Mouse (Mus musculus): Measurements from ENCODE around the gene Taok3. TPM values are rescaled to one million over a fixed set of nuclear protein-coding genes. Genes with fewer than 3 reads are reported as not detected.

Taok3 gene
- total RNA-seq (2022), result 10 to 100 TPM; 36.8 to 59.1 (median 47.9) TPM

DNA sequence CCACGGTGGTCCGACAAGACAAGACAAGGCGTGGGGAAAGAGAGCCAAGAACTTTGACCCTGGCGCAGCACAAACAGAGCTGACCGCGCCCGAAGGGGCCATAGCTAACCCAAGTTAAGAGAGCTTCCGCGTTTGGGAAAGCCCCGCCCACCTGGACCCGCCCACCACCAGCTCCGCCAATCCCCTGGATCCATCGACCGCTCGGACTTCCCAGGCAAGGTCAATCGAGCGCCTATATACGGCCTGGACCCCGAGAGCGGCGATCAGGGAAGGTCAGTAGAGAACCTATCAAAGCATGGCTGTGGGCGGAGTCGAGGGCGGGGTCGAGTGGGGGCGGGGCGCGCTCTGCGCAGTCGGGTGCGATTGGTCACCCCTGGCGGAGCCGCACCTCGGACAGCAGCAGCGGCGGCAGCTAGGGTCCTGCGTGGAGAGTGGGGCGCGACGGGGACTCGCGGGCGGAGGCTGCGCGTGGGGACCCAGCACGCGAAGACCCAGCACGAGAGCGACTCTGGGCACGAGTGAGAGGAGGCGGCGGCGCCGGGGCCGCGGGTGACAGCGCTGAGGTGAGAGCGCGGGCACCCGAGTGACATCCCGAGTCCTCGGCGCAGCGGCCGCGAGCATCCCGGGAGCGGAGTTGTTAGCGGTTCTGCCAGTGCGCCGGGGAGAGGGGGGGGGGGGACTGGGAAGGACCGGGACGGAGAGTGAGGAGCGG is at the start of gene Taok3:
Taok3 (plus strand) TSS at position 353 of the 712 bp plus-strand sequence.
- DNase-seq, result peak; percentile 99

DNA sequence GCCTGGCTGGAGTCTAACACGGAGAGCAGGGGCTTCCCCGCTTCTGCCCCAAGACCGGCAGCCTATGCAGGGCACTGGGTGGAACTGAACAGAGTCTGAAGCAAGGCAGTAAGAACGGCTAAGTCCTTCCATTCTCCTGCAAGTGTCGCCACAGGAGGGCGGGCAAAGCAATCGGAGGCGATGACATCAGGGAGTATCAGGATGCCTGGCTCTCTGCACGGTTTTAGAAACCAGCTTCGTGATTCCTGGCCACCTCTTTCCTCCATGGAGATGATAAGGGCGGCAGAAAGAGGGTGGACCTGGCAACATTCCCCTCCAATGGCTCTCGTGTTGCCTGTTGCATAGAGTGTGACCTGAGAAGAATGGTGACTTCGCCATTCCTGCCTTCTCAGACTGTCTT is 32.2 kb upstream of the Taok3 start:
- DNase-seq, result no peak

DNA sequence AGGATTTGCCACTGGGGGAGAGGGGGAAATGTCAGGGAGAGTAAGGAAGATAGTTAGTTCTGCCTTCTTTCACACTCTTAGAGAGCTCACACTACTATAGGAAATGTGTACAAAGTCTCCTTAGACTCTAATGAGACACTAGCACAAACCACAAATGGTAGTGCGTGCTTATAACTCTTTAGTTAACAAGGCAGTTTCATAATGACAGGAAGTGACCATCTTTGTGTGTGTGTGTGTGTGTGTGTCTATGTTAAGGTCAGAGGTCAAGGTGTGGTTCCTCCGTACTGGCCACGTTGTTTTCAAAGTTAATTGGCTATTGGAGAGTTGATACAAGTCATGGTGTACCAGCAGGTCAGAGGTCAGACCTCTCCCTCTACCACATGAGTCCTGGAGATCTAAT is 30.8 kb upstream of the Taok3 start:
- DNase-seq, result no peak

DNA sequence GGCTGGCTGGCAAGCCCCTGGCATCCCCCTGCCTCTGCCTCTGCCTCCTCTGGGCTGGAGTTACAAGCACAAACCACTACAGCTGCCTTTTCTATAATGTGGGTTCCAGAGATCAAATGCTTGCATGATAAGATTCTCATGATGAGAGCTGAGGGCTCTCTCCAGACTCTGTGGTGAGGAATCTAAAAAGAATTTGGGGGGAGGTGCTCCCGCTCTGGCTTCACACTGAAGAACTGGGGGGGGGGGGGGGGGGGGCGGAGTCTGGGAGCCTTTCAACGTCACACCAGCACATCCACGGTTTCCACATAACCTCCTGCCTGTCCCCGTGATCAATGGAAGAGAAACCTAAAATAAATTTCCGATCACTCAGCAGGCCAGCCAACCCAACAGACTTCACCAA is 30.1 kb upstream of the Taok3 start:
- DNase-seq, result no peak

DNA sequence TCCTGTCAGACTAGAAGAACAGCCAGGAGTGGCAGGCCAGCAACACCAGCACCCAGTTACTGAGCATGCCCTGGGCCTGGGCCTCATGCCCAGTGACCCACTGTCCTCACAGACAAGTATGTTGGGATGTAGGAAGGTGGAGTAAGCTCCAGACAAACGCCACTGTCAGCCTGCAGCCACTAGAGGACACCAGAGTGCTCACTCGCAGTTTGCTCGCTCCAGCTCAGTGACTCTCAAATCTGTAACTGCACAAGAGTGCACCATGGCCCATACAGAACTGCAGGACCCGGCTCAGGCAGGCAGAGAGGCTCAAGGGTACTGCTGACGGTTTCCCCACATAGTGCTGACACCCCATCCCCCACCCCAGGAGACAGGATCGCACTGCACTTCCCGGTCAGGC is 25.5 kb upstream of the Taok3 start:
- no peak for DNase-seq

DNA sequence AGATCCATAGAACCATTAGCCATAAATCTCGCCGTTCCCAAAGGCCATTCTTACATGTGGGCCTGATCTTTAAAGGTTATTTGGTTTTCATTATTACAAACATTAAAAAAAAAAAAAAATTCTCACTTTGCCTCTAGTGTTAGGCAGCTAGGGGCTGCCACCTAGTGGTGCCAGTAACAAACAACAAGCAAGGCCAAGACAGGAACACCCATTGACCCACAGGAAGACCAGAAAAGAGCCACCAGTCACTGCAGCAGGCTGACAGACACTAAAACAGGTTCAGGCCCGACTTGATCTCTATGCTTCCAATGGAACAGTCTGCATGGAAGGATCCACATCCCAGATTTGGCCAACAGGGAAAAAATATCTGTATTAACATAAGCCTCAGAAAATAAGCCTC is 23.2 kb upstream of the Taok3 start:
- DNase-seq, result no peak

DNA sequence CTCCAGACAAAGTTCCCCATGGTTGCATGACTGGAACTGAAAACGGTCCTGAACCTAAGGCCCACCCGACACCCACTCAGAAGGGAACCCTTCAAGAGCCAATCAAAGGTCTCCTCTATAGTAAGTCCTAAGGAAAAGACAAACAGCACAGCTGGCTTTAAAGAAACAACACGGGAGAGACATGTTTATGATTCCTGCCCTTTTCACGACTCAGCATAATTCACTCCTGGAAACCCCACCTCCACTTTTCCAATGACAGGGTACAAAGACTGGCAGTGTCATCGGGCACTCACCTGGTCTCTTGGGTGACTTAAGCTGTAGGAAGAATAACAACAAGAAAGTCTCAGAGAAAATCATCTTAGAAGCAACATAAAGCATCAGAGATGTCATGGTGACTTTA is 20.9 kb upstream of the Taok3 start:
- no peak for DNase-seq

DNA sequence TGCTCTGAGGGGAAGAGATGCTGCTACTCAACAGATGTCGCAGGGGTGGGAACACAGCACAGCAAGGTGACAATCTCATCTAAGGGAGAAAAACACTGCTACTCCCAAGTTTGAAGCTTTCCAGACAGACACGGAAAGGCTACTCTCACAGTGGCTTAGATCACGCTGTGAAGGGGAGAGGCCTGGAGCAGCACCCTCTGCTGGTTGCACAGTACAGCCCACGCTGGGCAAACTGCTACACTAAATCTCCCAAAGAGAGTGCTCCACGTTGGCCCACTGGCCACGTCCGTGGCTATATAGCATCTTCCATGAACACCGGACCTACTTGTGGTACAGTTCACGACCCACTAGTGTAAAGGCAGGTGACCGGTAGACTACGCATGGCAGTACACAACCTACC is 20.2 kb upstream of the Taok3 start:
- no peak for DNase-seq

DNA sequence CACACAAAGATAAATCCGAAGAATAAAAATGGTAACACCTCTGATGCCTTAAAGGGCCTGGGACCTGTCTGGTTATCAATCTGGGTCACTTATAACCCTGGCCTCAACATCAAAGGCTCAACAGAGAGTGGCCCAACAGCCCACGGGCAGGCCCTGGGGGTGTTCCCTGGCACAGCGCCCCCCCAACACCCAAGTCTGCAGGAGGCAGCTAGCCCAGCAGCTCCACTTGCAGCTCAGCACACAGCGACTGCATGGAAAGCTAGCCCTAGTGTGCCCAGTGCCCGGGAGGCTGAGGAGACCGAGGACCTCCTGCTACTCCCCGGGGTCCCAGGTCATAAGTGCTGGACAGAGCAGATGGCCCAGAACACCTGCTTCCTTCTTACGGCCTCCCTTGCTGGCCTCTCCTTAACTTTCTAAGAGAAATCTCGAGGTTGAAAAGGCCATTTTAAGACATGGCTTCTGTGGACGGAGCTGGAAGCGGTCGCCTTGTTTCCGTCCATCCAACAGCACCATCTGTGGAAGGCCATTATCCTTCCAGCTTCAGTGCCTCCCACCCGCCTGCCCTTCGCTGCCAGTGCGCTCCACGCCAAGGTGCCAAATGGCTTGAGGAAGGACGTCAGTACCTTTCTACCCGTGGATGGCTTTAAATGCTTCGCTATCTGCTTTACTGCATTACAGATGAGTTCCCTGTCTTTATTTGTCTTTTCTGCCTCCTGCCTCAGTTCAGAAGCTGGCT is 16.6 kb upstream of the Taok3 start:
- no peak for DNase-seq

DNA sequence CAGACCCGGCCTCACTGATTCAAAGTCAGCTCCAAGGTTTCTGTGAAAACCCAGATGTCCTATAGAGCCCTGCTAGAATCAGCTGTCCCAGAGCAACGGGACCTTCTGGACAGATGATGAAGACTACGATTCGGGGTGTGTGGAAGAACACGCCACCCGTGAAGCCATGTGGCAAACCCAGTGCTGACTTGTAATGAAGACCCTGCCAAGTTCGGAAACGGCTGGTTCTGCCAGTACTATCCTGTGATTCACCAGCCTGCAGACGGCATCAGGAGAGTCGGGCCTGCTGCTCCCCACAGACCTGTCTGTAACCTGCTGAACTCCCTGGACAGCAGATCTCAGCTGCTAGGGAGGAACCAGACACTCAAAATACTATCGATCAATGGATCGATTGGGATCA is 15.6 kb upstream of the Taok3 start:
- DNase-seq, result no peak

DNA sequence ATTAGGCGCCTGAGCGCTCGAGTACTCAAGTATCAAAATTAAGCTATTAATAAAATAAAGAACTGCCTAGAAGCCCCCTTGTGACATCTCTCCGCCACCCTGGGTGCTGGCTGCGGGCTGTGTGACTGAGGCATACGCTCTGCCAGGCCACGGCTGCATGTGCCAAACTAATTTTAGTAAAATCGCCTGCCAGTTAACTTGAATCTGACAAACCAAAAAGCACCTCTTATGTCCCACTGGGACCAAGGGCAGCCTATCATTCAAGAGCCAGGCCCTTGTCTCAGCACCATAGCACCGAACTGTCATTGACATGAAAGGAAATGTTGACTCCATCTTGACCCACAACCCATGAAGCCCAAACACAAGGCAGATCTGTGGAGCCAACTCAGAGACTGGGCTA is 14.2 kb upstream of the Taok3 start:
- no peak for DNase-seq

DNA sequence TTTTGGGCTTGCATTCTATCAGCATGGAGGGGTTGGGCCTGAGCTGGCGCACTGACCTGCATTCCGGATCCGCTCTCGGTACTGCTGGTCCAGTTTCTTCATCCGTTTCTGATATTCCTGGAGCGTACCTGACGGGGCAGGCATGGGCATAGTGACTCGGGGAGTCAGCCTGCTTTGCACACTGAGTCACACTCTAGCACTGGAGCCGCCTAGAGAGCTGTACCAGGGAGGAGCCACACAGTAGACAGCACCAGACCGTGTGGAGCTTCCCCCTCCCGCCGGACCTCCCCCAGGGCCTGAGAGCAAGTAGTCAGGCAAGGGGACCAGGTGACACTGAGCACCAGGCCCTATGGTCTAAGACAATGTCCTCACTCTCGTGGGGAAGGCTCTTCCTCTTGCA is 11.6 kb upstream of the Taok3 start:
- DNase-seq, result no peak

DNA sequence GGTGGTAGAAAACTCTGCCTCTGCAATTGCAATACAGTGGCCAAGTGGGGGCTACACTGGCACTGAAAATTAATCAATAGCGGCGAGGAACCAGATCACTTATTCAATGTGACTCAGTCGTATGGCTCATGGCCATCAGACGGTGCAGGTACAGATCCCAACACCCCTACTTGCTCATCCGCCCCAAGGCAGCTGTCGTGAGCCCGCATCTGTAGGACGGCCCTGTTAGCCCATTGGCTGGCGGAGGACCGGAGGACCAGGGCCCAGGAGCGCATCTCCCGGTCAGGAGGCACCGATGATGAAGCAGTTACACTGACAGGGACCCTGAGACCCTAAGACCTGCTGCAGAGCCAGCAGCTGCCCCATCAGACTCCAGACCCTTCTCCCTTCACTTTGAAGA is 11.2 kb upstream of the Taok3 start:
- DNase-seq, result no peak

DNA sequence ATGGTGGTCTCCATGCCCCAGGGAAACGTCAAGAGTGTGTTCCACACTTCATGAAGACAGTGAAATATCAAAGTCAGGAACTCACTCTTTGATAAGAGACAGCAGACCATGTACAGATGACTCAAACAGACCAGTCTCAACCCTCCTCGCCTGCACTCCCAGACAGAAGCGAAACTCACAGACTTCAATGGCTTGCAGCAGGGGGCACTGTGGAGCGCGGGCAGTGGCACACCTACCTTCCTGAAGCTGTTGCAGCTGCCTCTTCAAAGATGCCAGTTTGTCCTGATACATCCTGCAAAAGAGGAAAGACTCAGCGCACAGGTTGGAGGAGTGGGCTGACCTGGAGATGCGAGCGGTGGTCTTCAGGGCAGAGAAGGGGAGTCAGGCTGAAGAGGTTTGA is 10.4 kb upstream of the Taok3 start:
- no peak for DNase-seq

DNA sequence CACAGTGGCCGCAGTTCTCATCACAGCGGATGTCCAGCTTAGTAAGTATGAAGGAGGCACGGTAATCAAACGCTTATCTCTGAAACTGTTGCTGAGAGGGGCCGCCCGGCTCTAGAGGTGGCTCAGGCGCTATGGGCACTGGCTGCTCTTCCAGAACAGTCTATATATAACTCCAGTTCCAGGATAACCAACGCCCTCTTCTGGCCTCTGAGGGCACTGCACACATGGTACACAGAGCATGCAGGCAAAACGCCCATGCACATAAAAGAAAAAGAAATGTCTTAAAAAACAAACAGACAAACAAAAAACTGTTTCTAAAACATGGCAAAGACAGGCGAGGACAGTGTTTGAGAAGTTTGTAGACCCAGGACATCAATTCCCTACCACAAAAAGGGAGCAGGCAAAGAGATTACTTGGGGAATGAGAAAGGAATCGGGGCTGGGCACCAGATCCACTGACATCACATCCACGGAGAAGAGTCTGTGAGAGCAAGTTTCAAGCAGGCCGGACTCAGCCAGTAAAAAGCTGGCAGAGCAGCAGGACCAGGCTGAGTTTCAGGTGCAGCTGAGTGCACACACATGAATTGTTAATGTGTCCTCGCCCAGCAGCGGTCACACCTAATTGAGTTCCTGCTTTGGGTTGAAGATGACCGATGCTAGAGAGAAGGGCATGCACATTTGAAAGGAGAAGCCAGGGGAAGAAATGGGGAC is 8.7 kb upstream of the Taok3 start:
- no peak for DNase-seq

DNA sequence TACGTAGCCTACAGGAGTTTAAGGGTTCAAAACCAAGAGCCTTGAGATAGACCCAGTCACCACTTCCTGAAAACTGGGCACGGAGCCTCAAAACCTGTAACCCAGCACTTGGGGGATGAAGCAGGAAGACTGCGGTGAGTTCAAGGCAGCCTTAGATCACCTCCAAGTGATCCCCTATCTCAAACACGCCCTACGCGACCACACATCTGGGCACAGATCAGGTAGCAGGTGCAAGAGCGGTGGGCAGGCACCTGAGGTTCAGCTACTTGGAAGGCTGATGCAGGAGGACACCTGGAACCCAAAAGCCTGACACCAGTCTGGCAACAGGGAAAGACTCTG is 8.2 kb upstream of the Taok3 start:
- DNase-seq, result no peak

DNA sequence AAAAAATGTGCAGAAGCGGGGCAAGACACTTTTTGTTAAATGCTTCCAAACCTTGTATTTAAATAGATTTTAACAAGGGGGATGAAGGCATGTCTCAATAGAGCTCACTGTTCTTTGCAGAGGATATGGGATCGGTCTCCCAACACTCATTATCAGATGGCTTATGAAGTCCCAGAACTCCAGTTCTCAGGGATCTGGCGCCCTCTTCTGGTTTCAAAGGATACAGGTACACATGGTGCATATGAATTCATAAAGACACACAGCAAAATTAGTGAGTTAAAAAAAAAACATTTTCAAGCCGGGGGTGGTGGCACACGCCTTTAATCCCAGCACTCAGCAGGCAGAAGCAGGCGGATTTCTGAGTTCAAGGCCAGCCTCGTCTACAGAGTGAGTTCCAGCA is 6.6 kb upstream of the Taok3 start:
- DNase-seq, result no peak

DNA sequence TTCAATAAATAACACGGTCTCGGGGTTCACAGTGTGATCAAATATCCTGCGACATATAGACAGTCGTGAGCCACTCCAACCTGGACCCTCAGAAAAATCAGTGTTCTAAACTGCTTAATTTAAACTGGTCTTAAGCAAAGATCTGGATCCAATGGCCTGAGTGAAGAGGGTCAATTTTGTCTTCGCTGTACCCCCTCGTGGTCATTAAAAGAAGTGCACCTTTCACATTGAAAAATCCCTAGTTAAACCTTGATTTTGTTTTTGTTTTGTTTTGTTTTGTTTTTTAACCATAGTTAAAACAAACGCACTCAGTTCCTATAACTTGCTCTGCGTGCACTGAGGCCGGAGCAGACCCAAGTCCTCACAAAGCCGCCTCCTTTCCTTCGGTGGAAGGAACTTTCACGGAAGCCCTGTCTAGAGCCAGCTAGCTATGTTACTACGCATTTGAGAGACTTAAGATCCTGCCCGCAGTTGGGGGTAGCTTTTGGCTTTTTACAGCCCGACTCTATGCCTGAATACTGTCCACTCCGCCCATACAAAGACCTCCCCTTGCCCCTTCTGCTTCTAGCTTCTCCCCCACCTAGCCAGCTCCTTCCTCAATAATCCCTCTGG is 5.2 kb upstream of the Taok3 start:
- no peak for DNase-seq

DNA sequence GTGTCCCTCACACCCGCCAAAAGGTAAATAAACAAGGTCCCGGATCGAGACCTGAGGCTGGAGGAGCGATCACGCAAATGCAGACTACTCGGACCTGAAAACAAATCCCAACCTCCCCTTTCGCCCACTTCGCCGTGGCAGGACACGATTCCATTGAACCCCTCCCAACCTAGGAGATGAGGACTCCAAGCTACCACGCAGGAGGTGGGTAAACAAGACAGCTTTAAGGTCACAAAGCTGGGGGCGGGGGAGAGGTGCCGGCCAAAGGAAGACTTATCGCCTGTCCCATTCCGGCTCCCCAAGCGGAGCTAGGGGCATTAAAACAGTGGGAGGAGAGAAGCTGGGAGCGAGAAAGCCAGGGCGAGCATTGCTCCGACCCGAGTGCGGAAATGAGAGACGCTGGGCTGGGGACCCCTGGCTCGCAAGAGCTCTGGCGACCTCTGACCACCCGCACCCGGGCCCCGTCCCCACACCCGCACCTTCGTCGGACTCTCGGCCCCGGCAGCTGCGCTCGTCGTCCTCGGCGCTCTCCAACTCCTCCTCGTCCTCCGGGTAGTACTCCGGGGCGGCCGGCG is 4.6 kb upstream of the Taok3 start:
- peak; percentile 39 for DNase-seq

DNA sequence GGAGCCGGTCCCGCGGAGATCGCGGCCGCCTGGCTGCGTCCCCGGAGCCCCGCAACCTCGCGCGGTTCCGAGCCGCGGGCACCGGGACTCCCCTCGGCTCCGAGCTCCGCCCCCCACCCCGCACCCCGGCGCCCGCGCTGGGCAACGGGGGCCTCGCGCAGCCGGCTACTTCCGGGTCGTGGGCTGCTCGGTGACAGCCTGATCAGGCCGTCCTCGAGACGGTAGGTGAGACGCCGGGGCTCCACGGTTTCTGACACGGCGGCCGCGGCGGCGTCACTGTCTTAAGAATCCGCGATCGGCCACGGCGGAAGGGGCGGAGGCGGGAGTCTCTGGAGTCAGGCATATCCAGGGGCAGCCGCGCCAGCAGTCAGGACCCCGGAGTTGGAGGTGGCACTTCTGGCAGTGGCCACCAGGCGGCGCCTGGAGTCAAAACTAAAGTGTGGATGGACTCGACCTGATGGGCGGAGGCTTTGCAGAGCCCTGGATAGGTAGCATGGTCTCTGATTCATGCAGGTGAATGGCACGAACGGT is 4.0 kb upstream of the Taok3 start, which contains the start of gene Suds3:
Suds3 (minus strand) TSS at position 278 of the 531 bp plus-strand sequence.
- DNase-seq, result peak; percentile 93

DNA sequence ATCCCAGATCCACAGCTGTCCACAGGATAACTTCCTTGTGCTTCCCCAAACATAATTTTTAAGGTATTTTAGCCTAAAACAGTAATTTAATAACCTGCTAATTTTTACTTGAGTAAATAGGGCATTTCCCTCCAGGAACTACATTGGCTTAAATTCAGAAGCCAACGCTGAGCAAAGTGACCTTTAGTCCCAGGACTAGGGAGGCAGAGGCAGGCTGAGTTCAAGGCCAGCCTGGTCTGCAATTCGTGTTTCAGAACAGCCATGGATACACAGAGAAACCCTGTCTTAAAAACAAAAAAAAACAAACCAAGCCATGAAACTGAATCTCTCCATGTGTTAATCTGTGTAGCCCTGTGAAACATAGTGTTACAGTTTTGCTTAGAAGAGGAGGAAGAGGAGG is 3.3 kb upstream of the Taok3 start:
- DNase-seq, result peak; percentile 32

DNA sequence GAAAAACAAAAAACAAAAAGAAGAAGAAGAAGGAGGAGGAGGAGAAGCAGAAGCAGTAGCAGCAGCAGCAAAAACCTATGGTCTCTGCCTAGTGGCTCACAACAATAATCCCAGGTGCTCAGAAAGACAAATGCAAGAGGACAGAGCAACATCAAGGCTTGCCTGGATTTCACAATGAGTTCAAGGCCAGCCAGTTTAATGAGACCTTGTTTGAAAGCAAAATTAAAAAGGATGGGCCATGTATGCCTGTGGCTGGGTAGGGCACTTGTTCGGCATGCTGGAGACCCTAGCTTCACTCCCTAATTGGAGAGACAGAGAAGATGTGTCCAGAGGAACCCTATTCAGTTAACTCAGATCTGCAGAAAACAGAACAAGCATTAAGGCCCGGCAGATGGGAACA is 2.7 kb upstream of the Taok3 start:
- no peak for DNase-seq

DNA sequence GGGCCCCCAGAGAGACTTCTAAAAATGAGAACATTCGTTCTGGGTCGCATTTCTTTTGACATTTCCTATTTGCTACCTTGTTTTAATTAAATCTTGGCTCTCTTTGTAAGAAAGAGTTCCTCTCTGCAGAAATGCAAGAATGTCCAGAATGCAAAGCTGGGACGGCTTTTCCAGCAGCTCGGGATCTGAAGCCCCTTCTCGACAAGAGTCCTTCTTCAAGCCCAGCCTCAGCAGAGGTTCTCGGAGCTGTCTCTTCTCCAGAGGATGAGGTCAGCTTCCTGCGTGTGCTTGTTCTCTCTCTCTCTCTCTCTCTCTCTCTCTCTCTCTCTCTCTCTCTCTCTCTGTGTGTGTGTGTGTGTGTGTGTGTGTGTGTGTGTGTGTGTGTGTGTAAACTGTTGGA is 2.2 kb upstream of the Taok3 start:
- no peak for DNase-seq
